Mouse (Mus musculus): ENCODE measurements around the gene Osbpl3. TPM values are rescaled to one million over a fixed set of nuclear protein-coding genes. Genes with fewer than 3 reads are reported as not detected.

Osbpl3 gene
- polyA plus RNA-seq, 1 experiment from 2014 or later: 5.3 TPM

DNA sequence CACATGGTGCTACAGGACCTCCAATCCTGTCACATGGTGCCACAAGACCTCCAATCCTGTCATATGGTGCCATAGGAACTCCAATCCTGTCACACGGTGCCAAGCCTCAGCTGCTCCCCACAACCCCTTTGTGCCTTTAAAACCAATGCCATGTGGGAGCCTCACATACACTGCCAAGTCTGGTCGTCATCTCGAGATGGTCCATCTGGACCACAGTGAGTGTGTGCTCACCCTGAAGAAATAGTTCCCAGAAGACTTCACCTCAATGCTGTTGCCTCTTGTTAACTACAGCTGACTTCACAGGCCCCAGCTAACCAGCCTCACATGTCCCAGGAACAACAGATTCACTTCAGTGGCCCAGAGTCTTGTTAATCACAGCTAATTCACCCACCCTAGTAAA is 169.1 kb downstream of the Osbpl3 start:
- Histone ChIP-seq H3K36me3 (ENCODE audit: control insufficient read depth, insufficient read depth) (no peaks in the 10 kb centered on the region), H3K4me3 (replicated peaks; ENCODE audit: low read length) (no peak overlapping the region), H3K9me3 (ENCODE audit: control insufficient read depth, low read length) (no peaks in the 10 kb centered on the region), H3K9ac (replicated peaks; ENCODE audit: low read depth, low read length) (no peak overlapping the region), H3K27me3 (replicated peaks; ENCODE audit: control insufficient read depth, insufficient read depth, low read length) (no peaks in the 10 kb centered on the region), H3K4me1 (replicated peaks; ENCODE audit: control insufficient read depth, insufficient read depth, low read length) (no peaks in the 10 kb centered on the region), H3K4me2 (ENCODE audit: low read length) (no peak overlapping the region), H3K27ac (ENCODE audit: low read length) (no peak overlapping the region)
- ATAC-seq: no peak
- WGBS: 84% methylated on average over 3 of the region's 3 CpGs

DNA sequence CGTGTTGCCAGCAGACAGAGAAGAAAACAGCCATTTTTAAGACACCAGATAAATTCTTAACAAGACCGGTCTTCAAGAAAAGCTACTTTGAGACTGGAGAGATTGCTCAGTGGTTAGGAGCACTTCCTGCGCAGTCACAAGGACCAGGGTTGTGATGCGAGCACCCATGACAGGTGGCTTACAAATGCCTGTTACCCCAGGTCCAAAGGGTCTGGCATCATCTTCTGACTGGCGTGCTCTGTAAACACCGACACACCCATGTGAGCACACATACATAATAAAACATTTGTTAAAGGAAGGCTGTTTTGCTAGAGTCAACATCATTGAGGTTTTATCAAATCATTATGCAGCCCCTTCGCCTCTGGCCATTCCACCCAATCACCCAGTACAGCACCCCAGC is 176.4 kb downstream of the Osbpl3 start:
- no peak overlapping the region for H3K27ac ChIP-seq (ENCODE audit: low read length)
- 92% methylated on average over 7 of the region's 7 CpGs for whole genome bisulfite sequencing

DNA sequence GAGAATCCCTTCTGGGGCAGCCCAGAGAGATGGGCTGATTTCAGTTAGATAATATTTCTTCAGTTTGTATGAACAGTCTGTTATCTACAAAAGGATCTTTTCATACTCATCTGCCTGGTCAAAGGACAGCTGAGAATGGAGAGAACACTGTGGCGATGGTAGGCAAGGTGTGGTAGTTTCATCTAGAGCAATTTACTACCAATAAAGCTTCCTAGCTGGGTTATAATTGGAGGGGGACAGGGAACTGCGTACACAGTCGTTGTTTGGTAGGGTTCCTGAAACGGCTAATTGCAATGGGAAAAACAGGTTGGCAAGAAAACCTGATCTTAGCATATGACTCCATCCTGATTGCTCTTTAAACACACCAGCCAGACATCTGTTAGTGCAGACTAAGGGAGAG is 182.1 kb downstream of the Osbpl3 start:
- no peak overlapping the region for H3K27ac ChIP-seq (ENCODE audit: low read length)
- H3K9ac ChIP-seq (replicated peaks; ENCODE audit: low read depth, low read length): no peak overlapping the region
- no peaks in the 10 kb centered on the region for H3K36me3 ChIP-seq (ENCODE audit: control insufficient read depth, insufficient read depth)
- no peaks in the 10 kb centered on the region for H3K4me1 ChIP-seq (replicated peaks; ENCODE audit: control insufficient read depth, insufficient read depth, low read length)
- H3K27me3 ChIP-seq (replicated peaks; ENCODE audit: control insufficient read depth, insufficient read depth, low read length): no peaks in the 10 kb centered on the region
- H3K9me3 ChIP-seq (ENCODE audit: control insufficient read depth, low read length): no peaks in the 10 kb centered on the region
- H3K4me2 ChIP-seq (ENCODE audit: low read length): no peak overlapping the region
- no peak overlapping the region for H3K4me3 ChIP-seq (replicated peaks; ENCODE audit: low read length)
- no peak for ATAC-seq
- 77% methylated on average over 4 of the region's 4 CpGs for WGBS

More for the DNA sequence above, 176.4 kb downstream of the Osbpl3 start:
- Histone ChIP-seq H3K9ac (replicated peaks; ENCODE audit: low read depth, low read length) (no peak overlapping the region), H3K4me3 (replicated peaks; ENCODE audit: low read length) (no peak overlapping the region), H3K9me3 (ENCODE audit: control insufficient read depth, low read length) (no peaks in the 10 kb centered on the region), H3K4me1 (replicated peaks; ENCODE audit: control insufficient read depth, insufficient read depth, low read length) (no peaks in the 10 kb centered on the region), H3K36me3 (ENCODE audit: control insufficient read depth, insufficient read depth) (no peaks in the 10 kb centered on the region), H3K27me3 (replicated peaks; ENCODE audit: control insufficient read depth, insufficient read depth, low read length) (no peaks in the 10 kb centered on the region), H3K4me2 (ENCODE audit: low read length) (no peak overlapping the region)
- no peak for ATAC-seq

DNA sequence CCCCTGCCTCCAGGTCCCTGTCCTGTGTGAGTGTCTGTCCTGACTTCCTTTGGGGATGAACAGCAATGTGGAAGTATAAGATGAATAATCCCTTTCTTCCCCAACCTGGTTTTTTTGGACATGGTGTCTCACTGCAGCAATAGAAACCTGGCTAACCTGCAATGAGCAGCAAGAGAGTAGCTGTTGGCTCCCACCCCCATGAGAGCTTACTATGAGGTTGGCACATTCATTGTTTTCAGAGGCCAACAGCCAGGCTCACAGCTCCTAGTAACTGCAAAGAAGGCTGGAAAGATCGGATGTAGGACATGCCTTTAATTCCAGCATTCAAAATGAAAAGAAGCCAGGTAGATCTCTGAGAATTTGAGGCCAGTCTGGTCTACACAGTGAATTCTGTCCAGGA is 182.6 kb downstream of the Osbpl3 start:
- Histone ChIP-seq H3K9ac (replicated peaks; ENCODE audit: low read depth, low read length) (no peak overlapping the region), H3K27me3 (replicated peaks; ENCODE audit: control insufficient read depth, insufficient read depth, low read length) (no peaks in the 10 kb centered on the region), H3K27ac (ENCODE audit: low read length) (no peak overlapping the region), H3K4me1 (replicated peaks; ENCODE audit: control insufficient read depth, insufficient read depth, low read length) (no peaks in the 10 kb centered on the region), H3K36me3 (ENCODE audit: control insufficient read depth, insufficient read depth) (no peaks in the 10 kb centered on the region), H3K9me3 (ENCODE audit: control insufficient read depth, low read length) (no peaks in the 10 kb centered on the region), H3K4me2 (ENCODE audit: low read length) (no peak overlapping the region), H3K4me3 (replicated peaks; ENCODE audit: low read length) (no peak overlapping the region)
- 59% methylated on average over 1 of the region's 1 CpGs for WGBS
- no peak for ATAC-seq

DNA sequence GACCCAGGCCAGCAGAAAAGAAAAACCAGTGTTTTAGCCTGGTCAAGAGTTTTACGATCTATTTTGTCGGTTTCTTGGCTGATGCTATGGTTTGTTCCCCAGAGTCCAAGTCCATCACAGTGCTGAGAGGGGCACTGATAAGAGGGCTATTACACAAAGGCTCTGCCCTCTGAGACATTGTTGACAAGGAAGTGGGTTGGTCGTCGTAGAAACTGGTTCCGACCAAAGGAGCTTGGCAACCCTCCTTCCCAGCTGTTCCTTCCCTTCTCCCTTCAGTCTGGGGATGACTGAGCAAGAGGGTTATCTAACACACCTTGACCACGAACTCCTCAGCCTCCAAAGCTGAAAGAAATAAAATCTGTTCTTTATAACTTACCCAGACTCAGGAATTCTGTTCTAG is 192.3 kb downstream of the Osbpl3 start, which contains the start of gene Gsdme:
Gene Gsdme, minus strand, starts transcription at position 193 of the 400 bp plus-strand sequence.
- no peak within 1 kb of the TSS for H3K9ac ChIP-seq (replicated peaks; ENCODE audit: low read depth, low read length)
- no peak within 1 kb of the TSS for H3K4me3 ChIP-seq (replicated peaks; ENCODE audit: low read length)
- no peaks in the 10 kb centered on the region for H3K36me3 ChIP-seq (ENCODE audit: control insufficient read depth, insufficient read depth)
- H3K27ac ChIP-seq (ENCODE audit: low read length): no peak within 1 kb of the TSS
- H3K9me3 ChIP-seq (ENCODE audit: control insufficient read depth, low read length): no peaks in the 10 kb centered on the region
- ATAC-seq: no peak
- H3K4me1 ChIP-seq (replicated peaks; ENCODE audit: control insufficient read depth, insufficient read depth, low read length): peaks cover 18% of the 10 kb centered on the region
- H3K27me3 ChIP-seq (replicated peaks; ENCODE audit: control insufficient read depth, insufficient read depth, low read length): no peaks in the 10 kb centered on the region
- H3K4me2 ChIP-seq (ENCODE audit: low read length): no peak within 1 kb of the TSS
- WGBS: 78% methylated on average over 6 of the region's 6 CpGs

DNA sequence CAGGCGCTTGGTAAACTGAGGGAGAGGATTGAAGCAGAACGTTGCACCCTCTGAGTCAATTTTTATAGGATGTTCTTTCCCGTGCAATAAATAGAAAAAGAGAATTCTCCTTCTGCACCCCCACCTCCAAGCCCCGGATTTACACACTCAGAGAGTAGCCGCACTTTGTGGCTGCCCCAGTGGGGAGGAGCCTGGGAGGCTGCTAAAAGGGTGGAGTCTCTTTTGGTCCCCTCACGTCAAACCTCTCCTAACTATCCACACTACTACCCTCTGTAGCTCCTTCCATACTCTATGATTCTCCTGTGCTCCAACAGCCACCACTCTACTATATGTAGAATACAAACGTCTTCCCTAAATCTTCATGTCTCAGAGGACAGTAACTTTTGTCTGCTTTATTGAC is 193.7 kb downstream of the Osbpl3 start:
- H3K27ac ChIP-seq (ENCODE audit: low read length): peak overlapping the region; percentile 13; the same call in 1 of the 2 replicates
- no peak for ATAC-seq

DNA sequence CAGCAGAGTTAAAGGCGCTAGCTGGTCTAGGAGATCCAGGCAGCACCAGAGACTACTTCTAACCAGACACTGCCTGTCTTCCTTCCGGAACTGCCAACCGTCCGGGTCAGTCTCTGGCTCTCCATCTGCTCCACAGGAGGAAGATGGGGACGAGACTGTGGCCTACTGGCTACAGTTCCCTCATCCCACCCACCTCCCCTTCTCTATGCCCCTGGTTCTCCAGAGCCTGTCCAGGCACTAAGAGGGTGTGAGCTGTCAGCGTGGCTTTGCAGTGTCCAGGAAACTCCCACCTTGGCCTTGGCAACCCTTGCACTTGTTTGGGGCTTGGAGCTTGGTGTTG is 194.1 kb downstream of the Osbpl3 start:
- Histone ChIP-seq H3K27ac (ENCODE audit: low read length) (peak overlapping the region; percentile 71), H3K4me1 (replicated peaks; ENCODE audit: control insufficient read depth, insufficient read depth, low read length) (peaks cover 18% of the 10 kb centered on the region), H3K9me3 (ENCODE audit: control insufficient read depth, low read length) (no peaks in the 10 kb centered on the region), H3K4me3 (replicated peaks; ENCODE audit: low read length) (peak overlapping the region; percentile 75), H3K9ac (replicated peaks; ENCODE audit: low read depth, low read length) (peak overlapping the region; percentile 94), H3K36me3 (ENCODE audit: control insufficient read depth, insufficient read depth) (no peaks in the 10 kb centered on the region), H3K4me2 (ENCODE audit: low read length) (peak overlapping the region; percentile 80), H3K27me3 (replicated peaks; ENCODE audit: control insufficient read depth, insufficient read depth, low read length) (no peaks in the 10 kb centered on the region)
- WGBS: 0% methylated on average over 6 of the region's 6 CpGs
- no peak; the same call in 1 of the 2 replicates for ATAC-seq

More for the DNA sequence above, 193.7 kb downstream of the Osbpl3 start:
- Histone ChIP-seq H3K9ac (replicated peaks; ENCODE audit: low read depth, low read length) (peak overlapping the region; percentile 94), H3K4me3 (replicated peaks; ENCODE audit: low read length) (peak overlapping the region; percentile 75), H3K4me1 (replicated peaks; ENCODE audit: control insufficient read depth, insufficient read depth, low read length) (peaks cover 18% of the 10 kb centered on the region), H3K36me3 (ENCODE audit: control insufficient read depth, insufficient read depth) (no peaks in the 10 kb centered on the region), H3K9me3 (ENCODE audit: control insufficient read depth, low read length) (no peaks in the 10 kb centered on the region), H3K27me3 (replicated peaks; ENCODE audit: control insufficient read depth, insufficient read depth, low read length) (no peaks in the 10 kb centered on the region), H3K4me2 (ENCODE audit: low read length) (peak overlapping the region; percentile 80)
- WGBS: 26% methylated on average over 7 of the region's 7 CpGs

DNA sequence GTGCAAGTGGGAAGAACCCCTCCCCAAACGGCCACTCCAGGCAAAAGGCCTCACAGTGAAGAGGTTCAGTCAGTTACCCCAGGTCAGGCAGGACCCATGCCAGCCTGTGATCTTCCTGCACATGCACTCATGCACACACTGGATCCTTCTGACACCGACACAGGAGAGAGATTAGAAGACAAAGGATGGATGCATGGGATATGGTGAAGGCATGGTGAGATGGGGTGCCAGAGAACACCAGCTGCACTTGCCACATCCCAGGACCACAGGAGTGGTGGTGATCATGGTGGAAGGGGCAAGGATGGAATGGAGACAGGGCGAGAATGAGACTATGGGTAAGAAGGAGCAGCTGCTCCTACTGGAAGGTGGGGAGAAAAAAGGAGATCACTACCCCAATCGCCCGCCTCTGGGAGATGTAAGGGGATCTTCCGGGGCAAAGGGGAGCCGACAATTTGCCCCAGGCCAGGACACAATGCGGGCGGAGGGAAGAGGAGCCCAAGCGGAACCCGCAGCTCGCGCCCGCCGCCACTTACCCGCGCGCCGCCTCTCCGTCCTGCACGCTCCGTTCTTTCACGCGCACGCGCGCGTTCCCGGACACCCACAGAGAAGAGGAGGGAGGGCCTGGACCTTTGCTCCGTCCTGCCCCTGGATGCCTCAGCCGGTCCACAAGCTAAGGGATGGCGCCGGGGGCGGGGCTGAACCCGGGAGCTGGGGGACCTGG is 194.6 kb downstream of the Osbpl3 start:
- peak; percentile 92 for ATAC-seq
- no peaks in the 10 kb centered on the region for H3K36me3 ChIP-seq (ENCODE audit: control insufficient read depth, insufficient read depth)
- H3K9ac ChIP-seq (replicated peaks; ENCODE audit: low read depth, low read length): peak overlapping the region; percentile 94
- peak overlapping the region; percentile 75 for H3K4me3 ChIP-seq (replicated peaks; ENCODE audit: low read length)
- H3K4me2 ChIP-seq (ENCODE audit: low read length): peak overlapping the region; percentile 80
- peak overlapping the region; percentile 71 for H3K27ac ChIP-seq (ENCODE audit: low read length)
- H3K9me3 ChIP-seq (ENCODE audit: control insufficient read depth, low read length): no peaks in the 10 kb centered on the region
- H3K4me1 ChIP-seq (replicated peaks; ENCODE audit: control insufficient read depth, insufficient read depth, low read length): peaks cover 18% of the 10 kb centered on the region
- WGBS: 2% methylated on average over 30 of the region's 35 CpGs
- no peaks in the 10 kb centered on the region for H3K27me3 ChIP-seq (replicated peaks; ENCODE audit: control insufficient read depth, insufficient read depth, low read length)

DNA sequence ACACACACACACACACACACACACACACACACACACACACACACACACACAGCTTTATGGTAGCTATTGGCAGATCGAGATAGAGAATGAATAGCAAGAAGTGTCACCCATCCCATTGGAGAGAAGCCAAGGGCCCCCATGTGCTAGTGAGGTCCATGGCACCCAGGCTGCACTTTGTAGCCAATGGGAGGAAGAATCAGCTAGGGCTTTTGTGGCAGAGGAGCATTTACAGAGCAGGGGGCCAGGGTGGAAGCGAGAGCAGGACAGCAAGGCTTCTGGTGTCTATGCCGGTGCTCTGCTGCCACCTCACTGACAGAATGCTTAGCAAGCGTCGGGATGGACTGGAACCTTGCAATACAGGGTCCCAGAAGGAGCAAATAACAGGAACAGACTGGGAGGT is 200.6 kb downstream of the Osbpl3 start:
- Histone ChIP-seq H3K36me3 (ENCODE audit: control insufficient read depth, insufficient read depth) (no peaks in the 10 kb centered on the region), H3K9ac (replicated peaks; ENCODE audit: low read depth, low read length) (no peak overlapping the region), H3K27me3 (replicated peaks; ENCODE audit: control insufficient read depth, insufficient read depth, low read length) (no peaks in the 10 kb centered on the region), H3K9me3 (ENCODE audit: control insufficient read depth, low read length) (no peaks in the 10 kb centered on the region), H3K4me1 (replicated peaks; ENCODE audit: control insufficient read depth, insufficient read depth, low read length) (peaks cover 4% of the 10 kb centered on the region; the same call in 1 of the 2 replicates), H3K4me3 (replicated peaks; ENCODE audit: low read length) (no peak overlapping the region), H3K27ac (ENCODE audit: low read length) (no peak overlapping the region), H3K4me2 (ENCODE audit: low read length) (no peak overlapping the region)
- ATAC-seq: no peak
- 81% methylated on average over 5 of the region's 5 CpGs for WGBS

Data from forebrain, embryonic 16.5 days (tissue).